Mouse (Mus musculus) heart, postnatal 4 days (tissue): ENCODE data around the gene Fam32a. TPM values are rescaled to one million over a fixed set of nuclear protein-coding genes. Genes with fewer than 3 reads are reported as not detected.

Experiments used
- total RNA-seq, 2 experiments: library from RNA; stranded (reverse); gene quantifications; 2 replicates each; pipeline ENCODE4 v1.2.3; 2021

Fam32a gene
- total RNA-seq, 2 experiments from 2014 or later: 25.4 to 26.5 TPM

Other genes starting within 250 kb of the Fam32a start
- under 1 TPM; 0.21 to 0.38 TPM for gene Cyp4f18, start 210.1 kb upstream of the Fam32a start, total RNA-seq
- gene Olfr372, start 178.5 kb upstream of the Fam32a start, total RNA-seq: not detected
- not detected for gene Olfr373, start 136.6 kb upstream of the Fam32a start, total RNA-seq
- gene Olfr374, start 112.7 kb upstream of the Fam32a start, total RNA-seq: not detected
- gene Tpm4, start 84.8 kb upstream of the Fam32a start, total RNA-seq: 100 to 1,000 TPM; 269 to 284 TPM
- gene Rab8a, start 58.5 kb upstream of the Fam32a start, total RNA-seq: 10 to 100 TPM; 38.1 to 43.2 TPM
- gene Hsh2d, start 30.1 kb upstream of the Fam32a start, total RNA-seq: under 1 TPM in 1 of 2 experiments, not detected in 1; 0.14 TPM
- not detected for gene Cib3, start 6.9 kb upstream of the Fam32a start, total RNA-seq
- gene Gm11034, start 6.1 kb upstream of the Fam32a start, total RNA-seq: not detected
- gene Ap1m1, start 20.3 kb downstream of the Fam32a start, total RNA-seq: 10 to 100 TPM; 66.5 to 71.7 TPM
- 10 to 100 TPM; 34.9 to 36.3 TPM for gene Gm10282, start 85.5 kb downstream of the Fam32a start, total RNA-seq
- gene Klf2, start 99.3 kb downstream of the Fam32a start, total RNA-seq: 10 to 100 TPM; 65.3 to 68.2 TPM
- gene Eps15l1, start 201.7 kb downstream of the Fam32a start, total RNA-seq: 10 to 100 TPM; 56.8 to 60.0 TPM
- 1 to 10 TPM; 1.4 to 1.6 TPM for gene Calr3, start 224.1 kb downstream of the Fam32a start, total RNA-seq
- gene 1700030K09Rik, start 224.2 kb downstream of the Fam32a start, total RNA-seq: 1 to 10 TPM; 5.4 to 8.2 TPM